Mouse (Mus musculus) hindlimb bud, embryonic 11.5 days (tissue): ENCODE measurements around the gene Magi1.
A peak's percentile ranks its signal among the peaks of the same experiment; 100 is the strongest.

Experiments
- DNase-seq: peaks from one replicate; pipeline ENCODE4 v3.0.0-alpha.2; 2012; ENCODE audit warnings: low read depth, low spot score; ENCODE audit errors: extremely low spot score

Magi1 gene

GRCm38 (mm10) chr6:94122566-94123150 is 161.1 kb downstream of the Magi1 start:
- DNase-seq, result peak; percentile 81

- no peak for DNase-seq
Measured at GRCm38 (mm10) chr6:94121488-94121887, 162.2 kb downstream of the Magi1 start.

- DNase-seq, result no peak
Measured at GRCm38 (mm10) chr6:94116434-94117432, 167.0 kb downstream of the Magi1 start.

GRCm38 (mm10) chr6:94111833-94112232 is 171.9 kb downstream of the Magi1 start:
- no peak for DNase-seq

GRCm38 (mm10) chr6:94107401-94108107 is 176.2 kb downstream of the Magi1 start:
- DNase-seq, result no peak

GRCm38 (mm10) chr6:94103581-94103980 is 180.1 kb downstream of the Magi1 start:
- DNase-seq, result no peak

GRCm38 (mm10) chr6:94101256-94101655 is 182.5 kb downstream of the Magi1 start:
- no peak for DNase-seq

GRCm38 (mm10) chr6:94094924-94095685 is 188.6 kb downstream of the Magi1 start:
- no peak for DNase-seq

GRCm38 (mm10) chr6:94092969-94093597 is 190.6 kb downstream of the Magi1 start:
- no peak for DNase-seq

- DNase-seq, result no peak
Measured at GRCm38 (mm10) chr6:94092500-94092899, 191.2 kb downstream of the Magi1 start.

- no peak for DNase-seq
Measured at GRCm38 (mm10) chr6:94086855-94087254, 196.9 kb downstream of the Magi1 start.

GRCm38 (mm10) chr6:94084752-94085151 is 199.0 kb downstream of the Magi1 start:
- no peak for DNase-seq

GRCm38 (mm10) chr6:94083459-94083858 is 200.3 kb downstream of the Magi1 start:
- no peak for DNase-seq

GRCm38 (mm10) chr6:94080933-94081545 is 202.7 kb downstream of the Magi1 start:
- no peak for DNase-seq

GRCm38 (mm10) chr6:94078934-94079333 is 204.8 kb downstream of the Magi1 start:
- DNase-seq, result no peak

- no peak for DNase-seq
Measured at GRCm38 (mm10) chr6:94077013-94077412, 206.7 kb downstream of the Magi1 start.

- DNase-seq, result no peak
Measured at GRCm38 (mm10) chr6:94075990-94076389, 207.7 kb downstream of the Magi1 start.

GRCm38 (mm10) chr6:94075228-94075627 is 208.5 kb downstream of the Magi1 start:
- DNase-seq, result no peak

- no peak for DNase-seq
Measured at GRCm38 (mm10) chr6:94071676-94072075, 212.0 kb downstream of the Magi1 start.

- DNase-seq, result no peak
Measured at GRCm38 (mm10) chr6:94070702-94071101, 213.0 kb downstream of the Magi1 start.
